Mouse (Mus musculus) thymus, adult 2 months (tissue): ENCODE results near the gene Pdha1.

Experiments
- CTCF ChIP-seq: fragments of 200-500 bp; IDR thresholded peaks from 2 replicates; pipeline ENCODE4 v1.5.1; 2012; ENCODE audit warnings: mild to moderate bottlenecking, control low read depth, low read length, moderate library complexity, borderline replicate concordance; ENCODE audit not compliant: control insufficient read depth, poor library complexity, insufficient read depth; ENCODE audit errors: extremely low read depth
- POLR2A ChIP-seq: fragments of 200-500 bp; IDR thresholded peaks from 2 replicates; pipeline ENCODE4 v1.6.1; 2012; ENCODE audit warnings: mild to moderate bottlenecking, low read length, control low read depth, moderate library complexity; ENCODE audit not compliant: control insufficient read depth, poor library complexity, insufficient read depth; ENCODE audit errors: extremely low read depth

GRCm38 (mm10) chrX:160148859-160149258, 10.6 kb upstream of the Pdha1 start:
- TF ChIP-seq CTCF: no peak
- no peak for TF ChIP-seq POLR2A
